Mouse (Mus musculus) right cerebral cortex, adult 18-20 months (tissue): ENCODE results near the gene Etfbkmt.
"Not testable (repeated sequence)": the region's sequence is repeated elsewhere in the genome, so short reads cannot be mapped to it uniquely, and the experiment has no call there.

Experiments used
- DNase-seq: peaks from one replicate; pipeline ENCODE4 v3.0.0; 2022; ENCODE audit warnings: mixed read lengths

Etfbkmt gene

DNA sequence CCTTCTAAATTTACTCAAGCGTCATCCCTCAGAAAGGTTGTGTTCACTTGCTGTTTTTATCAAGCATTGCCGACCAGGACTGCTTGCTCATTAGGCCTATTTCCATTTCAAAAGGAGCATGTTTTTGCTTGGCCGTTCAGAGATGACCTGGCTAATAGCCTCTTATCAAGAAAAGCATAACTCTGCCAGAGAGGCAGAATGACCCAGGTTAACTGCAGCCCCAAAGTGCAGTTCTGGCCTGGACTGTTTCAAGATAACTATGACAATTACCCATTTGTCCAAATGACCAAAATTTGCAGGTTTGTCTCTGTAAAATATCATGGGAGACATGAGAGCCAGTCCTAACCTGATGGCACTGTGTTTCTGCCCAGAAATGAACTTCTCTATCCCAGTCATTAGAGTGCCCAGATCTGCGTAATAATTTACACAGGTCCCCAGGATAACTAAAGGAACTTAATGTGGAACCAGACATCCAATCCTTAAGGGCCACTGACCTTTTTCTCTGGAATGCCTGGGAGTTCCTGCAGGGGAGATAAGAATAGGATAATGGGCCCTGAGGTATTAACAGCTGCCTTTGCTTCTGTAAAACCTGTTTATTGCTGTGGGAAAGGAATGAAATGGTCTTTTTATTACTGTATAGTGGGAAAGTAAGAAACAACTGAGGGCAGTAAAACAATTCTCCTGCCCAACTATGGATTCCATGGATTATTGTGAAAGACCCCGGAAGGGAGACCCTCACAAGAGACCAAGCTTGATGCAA lies 5.1 kb upstream of the Etfbkmt start:
- DNase-seq = no peak

DNA sequence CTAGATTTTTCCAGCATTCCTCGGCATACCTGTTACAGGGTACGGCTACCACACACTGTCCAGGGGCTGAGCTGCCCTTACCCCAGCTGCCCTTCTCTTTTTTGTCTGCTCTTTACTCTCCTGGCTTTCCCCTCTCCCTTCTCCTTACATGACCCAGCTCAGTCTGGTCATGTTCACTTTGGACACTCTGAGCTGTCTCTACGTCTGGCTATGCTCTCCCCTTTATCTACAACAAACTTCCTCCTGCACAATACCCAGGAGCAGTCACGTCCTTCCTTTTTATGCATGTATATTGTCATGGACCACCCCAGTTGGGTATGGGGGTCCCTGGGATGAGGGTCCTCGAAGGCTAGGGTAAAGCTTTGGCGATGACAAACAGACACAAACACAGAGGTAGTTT lies 4.0 kb upstream of the Etfbkmt start:
- no peak for DNase-seq

DNA sequence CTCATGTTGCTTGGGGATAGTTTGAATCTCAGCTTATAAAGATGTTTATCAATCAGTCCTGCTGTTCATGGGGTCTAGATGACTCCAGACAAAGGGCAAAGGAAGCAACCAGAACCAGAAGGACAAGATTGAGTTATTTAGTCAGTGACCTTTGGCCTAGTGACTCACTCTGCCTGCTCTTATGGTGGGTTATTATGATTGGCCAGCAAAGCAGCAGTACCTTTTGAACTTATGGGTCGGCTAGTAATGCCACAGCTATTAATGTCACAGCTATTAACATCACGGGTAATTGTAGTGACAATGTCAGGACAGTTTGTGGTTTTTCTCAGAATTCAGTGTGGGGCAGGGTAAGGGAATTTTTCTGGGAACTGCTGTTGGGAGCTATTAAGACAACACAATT lies 1.7 kb upstream of the Etfbkmt start:
- DNase-seq = no peak

DNA sequence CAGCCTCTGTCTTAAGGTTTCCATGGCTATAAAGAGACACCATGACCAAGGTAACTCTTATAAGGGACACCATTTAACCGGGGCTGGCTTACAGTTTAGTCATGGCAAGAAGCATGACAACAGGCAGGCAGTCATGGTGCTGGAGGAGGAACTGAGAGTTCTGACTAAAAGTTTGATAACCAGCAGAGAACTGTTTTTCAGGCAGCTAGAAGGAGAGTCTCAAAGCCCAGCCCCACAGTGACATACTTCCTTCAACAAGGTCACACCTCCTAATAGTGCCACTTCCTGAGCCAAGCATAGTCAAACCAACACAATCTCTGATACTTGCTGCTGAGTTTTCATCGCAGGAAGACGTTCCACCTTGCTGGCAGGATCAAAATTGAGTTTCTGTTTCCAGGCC lies 638 bp upstream of the Etfbkmt start:
- DNase-seq = no peak

DNA sequence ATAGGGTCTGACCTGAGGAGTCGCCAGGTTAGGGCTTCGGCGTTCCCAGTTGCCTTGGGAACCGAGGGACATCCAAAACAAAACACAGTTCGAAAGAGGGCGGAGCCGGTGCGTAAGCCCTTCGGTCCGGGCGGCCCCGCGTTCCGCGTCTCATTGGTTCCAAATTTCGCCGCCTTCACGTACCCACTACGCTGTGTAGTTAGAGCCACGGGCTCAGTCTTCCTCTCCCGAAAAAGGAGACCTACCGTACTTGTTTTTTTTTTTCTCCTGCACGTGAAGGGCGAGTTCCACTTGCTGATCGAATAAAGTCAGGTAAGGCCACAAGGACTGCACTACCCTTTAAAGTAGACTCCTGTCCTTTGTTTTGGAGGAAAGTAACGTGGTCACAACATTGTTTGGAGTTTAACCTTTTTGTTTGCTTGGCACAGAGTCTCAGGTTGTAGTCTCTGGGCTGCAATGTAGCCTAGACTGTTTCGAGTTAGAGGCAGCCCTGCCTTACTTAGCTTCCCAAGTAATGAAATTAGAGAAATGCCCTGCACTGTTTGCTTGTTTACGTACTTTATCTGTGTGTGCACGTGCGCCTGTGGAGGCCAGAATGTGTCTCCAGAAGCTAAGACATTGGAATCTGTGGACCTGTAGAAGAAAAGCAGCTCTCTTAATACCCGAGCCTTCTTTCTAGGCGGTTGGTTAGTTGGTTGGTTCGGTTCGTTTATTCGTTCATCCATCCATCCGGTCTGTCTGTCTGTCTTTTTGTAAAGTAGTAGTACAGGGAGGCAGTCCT lies 1.9 kb downstream of the Etfbkmt start:
- DNase-seq = peak; percentile 76

DNA sequence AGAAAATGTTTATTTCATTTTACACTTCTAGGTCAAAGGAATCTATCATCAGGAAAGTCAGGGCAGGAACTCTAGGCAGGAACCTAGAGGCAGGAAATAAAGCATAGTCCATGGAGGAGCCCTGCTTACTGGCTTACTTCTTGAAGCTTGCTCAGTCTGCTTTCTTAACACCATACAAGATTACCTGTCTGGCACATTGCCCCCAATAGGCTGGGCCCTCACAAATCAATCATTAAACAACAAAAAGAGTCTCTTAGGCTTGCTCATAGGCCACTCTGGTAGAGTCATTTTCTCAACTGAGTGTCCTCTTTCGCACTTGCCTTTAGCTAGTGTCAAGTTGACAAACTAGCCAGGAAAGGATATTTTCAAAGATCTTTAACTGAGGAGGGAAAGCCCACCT lies 5.5 kb downstream of the Etfbkmt start:
- DNase-seq = no peak

DNA sequence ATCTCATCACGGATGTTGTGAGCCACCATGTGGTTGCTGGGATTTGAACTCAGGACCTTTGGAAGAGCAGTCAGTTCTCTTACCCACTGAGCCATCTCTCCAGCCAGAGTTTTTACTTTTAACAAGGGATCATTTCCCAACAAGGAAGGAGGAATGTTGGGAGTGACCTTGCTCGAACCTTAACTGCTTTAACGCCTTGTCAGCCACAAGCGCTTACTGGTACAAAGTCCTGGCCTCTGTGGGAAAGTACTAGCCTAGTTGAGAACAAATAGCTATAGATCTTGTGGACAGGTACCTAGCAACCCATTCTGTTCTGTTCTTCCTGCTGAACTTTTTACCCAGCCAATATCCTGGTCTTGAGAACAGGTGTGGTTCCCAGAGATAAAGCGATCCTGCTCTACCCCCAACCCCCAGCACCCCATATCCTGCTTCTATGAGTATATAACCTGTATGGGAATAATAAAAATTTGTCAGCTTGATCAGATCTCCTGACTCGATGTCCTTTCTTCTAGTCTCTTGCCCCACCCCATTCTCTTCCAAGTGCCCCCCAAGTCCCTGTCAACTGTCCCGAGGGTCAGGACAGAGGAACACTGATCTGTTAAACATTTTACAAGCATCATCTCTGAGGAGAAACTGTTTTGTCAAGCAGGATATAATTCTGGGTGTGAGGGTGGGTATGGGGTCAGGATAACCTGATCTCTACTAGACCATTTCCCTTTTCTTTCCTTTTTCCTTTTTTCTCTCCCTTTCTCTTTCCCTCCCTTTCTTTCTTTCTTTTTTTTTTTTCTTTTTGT lies 9.0 kb downstream of the Etfbkmt start:
- no peak for DNase-seq

DNA sequence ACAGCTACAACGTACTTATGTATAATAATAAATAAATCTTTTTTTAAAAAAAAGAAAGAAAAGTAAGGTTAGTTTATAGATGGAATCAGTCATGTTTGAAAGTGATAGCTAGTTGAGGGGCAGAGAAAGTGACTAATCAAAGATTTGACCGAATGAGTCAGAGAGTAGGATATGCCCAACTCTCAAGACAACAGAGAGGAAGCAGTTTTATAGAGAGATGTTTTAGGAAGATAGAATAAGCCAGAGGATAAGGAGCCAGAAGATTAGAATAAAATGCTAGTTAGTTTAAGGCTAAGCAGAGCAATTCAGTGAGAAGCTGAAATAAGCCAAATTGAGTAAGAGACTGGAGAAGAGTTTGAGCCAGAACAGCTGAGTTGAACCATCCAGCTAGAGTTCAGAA lies 12.5 kb downstream of the Etfbkmt start:
- DNase-seq = no peak

DNA sequence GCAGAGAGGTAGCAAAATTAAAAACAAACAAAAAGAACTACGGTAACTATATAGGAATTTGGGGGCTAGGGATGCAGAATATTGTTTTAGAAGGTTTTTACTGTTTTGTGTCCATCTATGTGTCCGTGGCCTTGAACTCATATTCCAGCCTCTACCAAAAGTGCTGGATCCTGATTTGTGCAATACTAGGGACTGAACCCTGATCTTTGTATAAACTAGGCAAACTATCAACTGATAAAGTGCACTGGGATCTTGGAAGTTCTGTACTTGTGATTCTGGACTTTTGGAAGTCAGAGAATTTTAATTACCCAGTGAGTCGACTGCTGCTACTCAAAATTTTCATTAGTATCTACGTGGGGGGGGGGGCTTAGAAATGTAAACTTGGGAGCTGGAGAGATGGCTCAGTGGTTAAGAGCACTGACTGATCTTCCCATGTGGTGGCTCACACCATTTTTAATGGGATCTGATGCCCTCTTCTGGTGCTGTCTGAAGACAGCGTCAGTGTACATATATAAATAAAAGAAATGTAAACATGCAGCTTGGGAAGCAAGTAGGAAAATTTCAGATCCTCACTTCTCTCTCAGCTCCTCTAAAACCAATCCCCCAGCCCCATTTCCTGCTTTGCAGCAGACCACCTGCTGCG lies 13.9 kb downstream of the Etfbkmt start:
- DNase-seq = no peak

DNA sequence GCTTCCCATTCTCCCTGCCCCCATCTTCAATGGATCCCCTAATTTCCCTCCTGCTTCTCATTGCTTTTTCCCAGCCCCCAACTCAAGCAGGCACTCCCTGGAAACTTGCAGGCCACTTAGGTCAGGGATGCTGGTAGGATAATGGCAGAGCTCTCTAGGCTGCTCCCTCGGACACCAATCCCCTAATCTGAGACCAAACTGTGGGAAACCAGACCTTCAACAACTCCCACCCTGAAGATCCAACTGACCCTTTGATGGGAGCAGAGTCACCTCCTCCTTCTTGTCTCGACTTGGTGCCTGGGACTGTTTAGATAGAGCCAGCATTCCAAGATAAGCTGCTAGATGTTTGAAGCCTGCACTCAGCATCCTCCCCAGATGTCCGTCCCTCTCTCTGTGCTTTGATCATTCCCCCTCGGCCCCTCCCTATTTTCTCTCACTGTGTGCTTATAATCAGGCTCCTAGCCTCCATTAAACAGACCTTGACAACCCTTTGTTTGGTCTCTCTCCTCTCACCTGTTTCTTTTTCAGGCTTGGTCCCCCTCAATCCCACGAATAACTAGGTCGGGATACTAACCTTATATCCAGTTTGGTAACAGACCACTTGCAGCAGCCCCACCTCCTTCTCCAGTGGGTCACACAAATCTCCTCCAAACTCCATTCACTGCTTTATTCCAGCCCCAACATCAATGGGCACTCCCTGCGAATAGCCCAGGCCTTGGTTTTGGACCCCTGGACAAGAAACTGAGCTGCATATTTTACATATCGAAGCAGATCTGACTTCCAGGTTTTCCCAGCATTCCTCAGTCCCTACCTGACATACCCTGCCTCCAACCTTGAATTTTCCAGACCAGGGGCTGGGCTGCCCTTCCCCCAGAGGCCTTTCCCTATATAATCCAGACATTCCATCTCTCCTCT lies 14.7 kb downstream of the Etfbkmt start:
- DNase-seq = no peak

DNA sequence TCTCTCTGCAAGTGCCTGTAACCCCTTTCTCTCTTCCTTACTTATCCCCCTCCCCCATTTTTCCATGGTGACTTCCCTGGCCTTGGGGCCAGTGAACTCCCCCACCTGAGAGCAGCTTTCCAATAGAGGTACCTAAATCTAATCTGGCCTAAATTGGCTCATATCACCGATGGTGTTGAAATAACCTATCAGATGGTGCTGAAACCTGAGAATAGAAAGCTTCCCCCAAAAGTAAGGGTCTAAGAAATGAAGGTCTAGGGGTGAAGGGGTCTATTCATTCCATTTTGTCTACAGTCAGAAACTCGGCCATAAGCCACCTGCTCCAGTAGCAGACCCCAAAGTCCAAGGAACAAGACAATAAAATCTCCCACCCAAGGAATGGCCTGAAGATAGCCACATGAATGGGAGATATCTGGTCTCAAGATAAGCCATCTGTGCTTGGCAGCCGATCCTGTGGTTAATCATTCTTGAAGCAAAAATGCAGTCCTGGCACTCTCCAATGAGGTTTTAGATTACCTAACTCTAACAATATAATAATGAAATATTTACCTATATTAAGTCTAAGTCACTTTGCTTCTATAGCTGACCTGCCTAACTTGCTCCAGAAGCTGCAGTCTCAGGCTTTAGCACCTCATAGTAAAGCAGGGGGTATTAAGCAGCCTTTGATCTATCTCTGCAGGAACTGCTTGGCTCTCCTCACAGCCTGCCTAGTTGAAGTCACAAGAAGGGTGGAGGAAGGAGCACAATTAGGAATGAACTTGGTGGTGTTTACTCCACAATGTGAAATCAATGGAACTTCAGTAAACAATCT lies 15.6 kb downstream of the Etfbkmt start:
- no peak for DNase-seq

DNA sequence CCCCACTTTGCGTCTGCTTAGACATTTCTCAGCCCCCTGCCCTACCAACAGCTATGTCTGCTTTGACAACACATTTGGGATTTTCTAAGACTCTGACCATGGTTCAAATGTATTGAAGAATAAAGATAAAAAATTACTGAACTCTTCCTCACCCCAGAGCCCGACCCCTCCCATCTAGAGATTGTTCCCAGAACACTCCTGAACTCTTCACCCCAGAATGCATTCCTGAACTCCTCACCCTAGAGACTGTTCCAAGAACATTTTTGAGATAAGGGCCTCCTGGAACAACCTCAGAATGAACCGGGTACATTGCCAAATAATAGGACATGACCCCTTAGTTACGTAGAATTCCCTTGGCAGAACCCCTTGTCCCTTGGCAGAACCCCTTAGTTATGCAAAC lies 27.4 kb downstream of the Etfbkmt start:
- DNase-seq = not testable (repeated sequence)

DNA sequence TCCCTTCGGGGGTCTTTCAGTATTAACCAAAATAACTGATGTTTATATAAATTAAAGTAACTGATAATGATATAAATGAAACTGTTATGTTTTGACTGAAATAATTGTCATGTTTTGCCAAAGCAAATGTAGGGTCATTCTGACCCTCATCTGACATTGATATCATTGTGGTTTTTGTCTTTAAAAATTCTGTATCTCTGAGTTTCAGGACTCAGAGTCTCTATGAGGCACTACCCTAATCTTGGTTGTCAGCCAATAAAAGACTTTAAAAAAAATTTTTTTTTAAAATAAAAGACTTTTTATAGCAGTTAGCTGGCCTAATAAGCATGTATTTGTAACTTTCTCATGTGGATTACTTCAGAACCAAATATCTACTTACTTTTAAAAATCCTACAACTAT lies 28.0 kb downstream of the Etfbkmt start:
- DNase-seq = no peak

DNA sequence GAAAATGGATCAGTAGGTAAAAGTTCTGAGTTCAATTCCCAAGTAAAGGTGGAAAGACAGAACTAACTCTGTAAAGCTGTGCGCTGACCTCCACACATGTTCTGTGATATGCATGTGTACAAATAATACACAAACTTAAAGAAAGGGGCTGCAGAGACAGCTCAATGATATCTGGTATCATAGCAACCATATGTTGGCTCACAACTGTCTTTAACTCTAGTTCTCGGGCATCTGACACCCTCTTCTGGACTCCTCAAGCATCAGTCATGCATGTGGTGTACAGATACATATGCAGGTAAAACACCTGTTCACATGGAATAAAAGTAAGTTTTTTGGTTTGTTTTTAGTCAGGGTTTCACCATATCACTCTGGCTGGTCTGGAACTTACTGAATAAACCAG lies 28.8 kb downstream of the Etfbkmt start:
- DNase-seq = no peak

DNA sequence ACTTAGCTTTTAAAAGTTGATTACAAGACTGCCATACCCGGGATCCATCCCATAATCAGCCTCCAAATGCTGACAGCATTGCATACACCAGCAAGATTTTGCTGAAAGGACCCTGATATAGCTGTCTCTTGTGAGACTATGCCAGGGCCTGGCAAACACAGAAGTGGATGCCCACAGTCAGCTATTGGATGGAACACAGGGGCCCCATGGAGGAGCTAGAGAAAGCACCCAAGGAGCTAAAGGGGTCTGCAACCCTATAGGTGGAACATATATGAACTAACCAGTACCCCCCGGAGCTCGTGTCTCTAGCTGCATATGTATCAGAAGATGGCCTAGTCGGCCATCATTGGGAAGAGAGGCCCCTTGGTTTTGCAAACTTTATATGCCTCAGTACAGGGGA lies 30.3 kb downstream of the Etfbkmt start:
- not testable (repeated sequence) for DNase-seq

DNA sequence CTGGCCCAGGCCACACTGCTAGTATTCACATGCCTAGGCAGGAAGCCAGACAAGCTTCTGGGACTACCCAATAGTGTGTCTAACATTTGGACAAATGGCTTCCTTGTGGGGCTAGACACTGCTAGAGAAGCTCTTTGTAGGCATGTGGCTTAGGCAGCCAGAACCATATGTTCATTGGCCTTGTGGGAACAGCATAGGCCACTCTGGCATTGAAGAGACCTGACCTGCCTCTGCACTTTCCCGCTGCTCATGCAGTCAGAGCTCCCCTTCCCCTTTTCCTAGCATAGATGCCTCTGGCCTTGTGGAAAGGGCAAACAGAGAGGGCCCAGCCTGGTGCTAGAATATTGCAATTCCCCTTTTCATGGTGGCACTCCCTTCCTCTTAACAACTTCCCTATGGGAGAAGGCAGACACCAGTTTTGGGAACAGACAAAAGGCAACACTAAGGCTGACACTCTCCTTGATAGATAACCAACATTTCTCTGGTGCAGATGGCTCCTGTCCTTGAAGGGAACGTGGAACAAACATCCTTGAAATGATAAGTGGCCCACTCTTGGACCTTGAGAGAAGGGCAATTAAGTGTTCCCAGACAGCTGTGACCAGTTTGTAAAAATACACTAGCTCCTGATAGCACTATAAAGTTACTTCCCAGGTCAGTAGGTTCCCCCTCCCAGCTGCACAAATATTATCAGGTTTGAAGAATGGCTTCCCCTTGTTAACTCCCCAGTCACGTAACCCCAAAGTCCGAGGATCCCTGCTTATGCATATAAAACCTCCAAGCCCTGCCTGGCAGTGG lies 34.4 kb downstream of the Etfbkmt start:
- DNase-seq = no peak

DNA sequence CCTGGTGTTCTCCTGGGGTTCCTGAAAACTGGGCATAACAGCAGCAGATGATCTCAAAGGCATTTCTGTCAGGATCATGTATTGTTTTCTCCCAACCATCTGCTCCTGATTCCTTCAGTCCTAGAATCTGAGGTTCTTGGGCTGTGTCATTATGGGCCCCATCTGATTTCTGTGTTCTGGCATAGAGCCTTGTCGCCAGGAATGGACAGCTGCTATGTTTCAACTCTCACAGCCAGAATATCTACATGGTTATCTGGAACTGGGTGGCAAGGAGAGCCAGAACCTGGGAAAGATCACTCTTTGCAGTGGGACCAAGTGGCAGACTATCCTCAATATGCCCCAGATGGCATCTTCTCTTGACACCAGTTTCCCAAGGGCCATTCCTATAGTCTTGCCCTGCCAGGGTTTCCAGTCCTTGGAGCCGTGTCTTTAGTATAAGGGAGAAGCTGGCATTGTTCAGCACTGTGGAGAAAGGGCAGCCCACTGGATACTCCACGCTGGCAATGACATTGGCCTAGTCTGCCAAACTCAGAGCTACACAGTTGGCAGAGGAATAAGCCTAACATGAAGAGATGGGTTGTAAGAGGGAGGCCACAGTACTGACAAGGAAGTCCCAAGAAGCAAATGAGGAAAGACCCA lies 35.4 kb downstream of the Etfbkmt start:
- no peak for DNase-seq

DNA sequence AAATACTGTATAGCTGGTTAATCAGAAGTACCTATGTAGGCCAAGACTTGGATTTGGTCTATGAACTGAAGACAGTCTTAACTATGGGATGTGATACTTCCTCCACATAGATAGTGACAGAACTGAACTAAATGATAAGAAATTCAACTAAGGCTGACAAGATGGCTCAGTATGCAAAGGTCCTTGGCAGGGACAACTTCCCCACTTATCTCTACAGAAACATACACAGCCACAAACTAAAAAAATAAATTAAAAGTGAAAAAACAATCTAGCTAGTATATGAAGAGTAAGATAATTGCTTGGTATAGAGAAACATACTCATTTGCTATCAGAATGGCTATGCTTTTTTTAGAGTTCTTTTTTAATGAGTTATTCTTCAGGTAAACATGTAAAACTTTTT lies 39.4 kb downstream of the Etfbkmt start:
- no peak for DNase-seq

DNA sequence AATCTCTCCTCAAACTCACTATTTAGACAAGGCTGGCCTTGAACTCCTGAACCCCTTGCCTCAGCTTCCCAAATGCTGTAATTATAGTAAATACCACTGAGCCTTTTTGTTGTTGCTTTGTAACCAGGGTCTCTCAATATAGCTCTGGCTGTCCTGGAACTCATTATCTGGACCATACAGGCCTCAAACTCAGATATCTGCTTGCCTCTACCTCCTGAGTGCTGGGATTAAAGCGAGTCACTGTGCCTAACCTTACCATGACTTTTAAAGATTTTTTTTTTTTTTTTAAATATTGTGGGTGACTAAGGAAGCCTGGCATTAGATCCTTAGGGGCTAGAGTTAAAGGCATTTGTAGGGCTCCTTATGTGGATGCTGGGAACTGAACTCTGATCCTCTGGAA lies 44.4 kb downstream of the Etfbkmt start:
- no peak for DNase-seq

DNA sequence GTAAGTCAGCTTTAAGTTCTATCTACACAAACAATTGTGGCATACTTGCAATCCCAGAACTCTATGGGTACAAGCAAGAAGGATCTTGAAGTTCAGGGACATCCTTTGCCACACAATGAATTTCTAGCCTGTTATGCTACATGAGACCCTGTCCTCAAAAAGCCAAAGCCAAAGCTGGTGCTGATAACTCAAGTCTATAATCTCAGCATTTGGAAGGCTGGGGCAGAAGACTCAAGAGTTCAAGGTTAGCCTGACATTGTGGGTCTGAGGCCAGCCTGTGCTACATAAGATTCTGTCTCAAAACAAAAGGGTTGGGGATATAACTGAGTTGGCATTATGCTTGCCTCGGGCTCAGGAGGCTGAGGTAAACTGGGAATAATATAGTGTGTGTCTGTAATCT lies 47.7 kb downstream of the Etfbkmt start:
- no peak for DNase-seq
